Mouse (Mus musculus) liver, embryonic 16.5 days (tissue): Measurements from ENCODE around the gene Gm9999. TPM values are rescaled to one million over a fixed set of nuclear protein-coding genes. Genes with fewer than 3 reads are reported as not detected.

Source experiments
- ATAC-seq: fragments of 200-750 bp; cut with Nextera tagmentation; 2 replicates; pipeline ENCODE4 v1.8.0; 2017; ENCODE audit warnings: low read depth, mild to moderate bottlenecking, moderate number of reproducible peaks, moderate library complexity
- H3K27ac ChIP-seq: fragments of 300-500 bp; sonication (generic); 2 replicates; pipeline ENCODE4 v1.5.1; 2014; ENCODE audit warnings: mild to moderate bottlenecking, low read length
- H3K27me3 ChIP-seq: fragments of 300-500 bp; sonication (generic); 2 replicates; pipeline ENCODE4 v1.6.1; 2014; ENCODE audit warnings: low read depth, low read length, mixed read lengths; ENCODE audit not compliant: control insufficient read depth, insufficient read depth
- H3K36me3 ChIP-seq: fragments of 300-500 bp; sonication (generic); 2 replicates; pipeline ENCODE4 v1.6.1; 2014; ENCODE audit warnings: mild to moderate bottlenecking; ENCODE audit not compliant: control insufficient read depth, insufficient read depth
- H3K4me1 ChIP-seq: fragments of 300-500 bp; sonication (generic); 2 replicates; pipeline ENCODE4 v1.6.1; 2014; ENCODE audit warnings: low read depth, low read length, mixed read lengths; ENCODE audit not compliant: control insufficient read depth
- H3K4me2 ChIP-seq: fragments of 300-500 bp; sonication (generic); 2 replicates; pipeline ENCODE4 v1.6.1; 2014; ENCODE audit warnings: low read depth, low read length, mixed read lengths
- H3K4me3 ChIP-seq: fragments of 300-500 bp; sonication (generic); 2 replicates; pipeline ENCODE4 v1.5.1; 2014; ENCODE audit warnings: low read depth, mild to moderate bottlenecking, low read length
- H3K9ac ChIP-seq: fragments of 300-500 bp; sonication (generic); 2 replicates; pipeline ENCODE4 v1.6.1; 2014; ENCODE audit warnings: low read depth, low read length
- H3K9me3 ChIP-seq: fragments of 300-500 bp; sonication (generic); replicated peaks from 2 replicates; pipeline ENCODE4 v1.6.1; 2016; ENCODE audit warnings: low read length; ENCODE audit not compliant: control insufficient read depth
- WGBS: fragments of 180-500 bp; shearing (Covaris S2); extraction: QIAGEN DNeasy Blood & Tissue Kit; methylation state at CpG from one replicate; pipeline ENCODE4 v1.1.7; 2014; ENCODE audit not compliant: insufficient replicate concordance; 5-methylcytosine and 5-hydroxymethylcytosine counted together
- polyA plus RNA-seq: library from polyadenylated mRNA; unstranded; fragments of >200 nt; fragmentation: Nextera tagmentation; extraction: Ambion mirVana; gene quantifications from 2 replicates; pipeline ENCODE4 v1.2.1, GENCODE M21; 2015

Gm9999 gene
- polyA plus RNA-seq, 1 experiment from 2014 or later = not detected

GRCm38 (mm10) chr7:46995558-46995957 is 12.2 kb downstream of the Gm9999 start:
- Histone ChIP-seq H3K9me3 (no peaks in the 10 kb centered on the region), H3K27me3 (no peaks in the 10 kb centered on the region), H3K4me1 (peaks cover 54% of the 10 kb centered on the region), H3K4me2 (no peak overlapping the region; the same call in 1 of the 2 replicates), H3K27ac (no peak overlapping the region; the same call in none of the 2 replicates), H3K9ac (no peak overlapping the region), H3K4me3 (no peak overlapping the region), H3K36me3 (peaks cover 42% of the 10 kb centered on the region)
- peak; percentile 60 for ATAC-seq
- 35% methylated on average over 3 of the region's 3 CpGs for WGBS

- H3K36me3 ChIP-seq = peaks cover 42% of the 10 kb centered on the region
- no peaks in the 10 kb centered on the region for H3K27me3 ChIP-seq
- 40% methylated on average over 4 of the region's 4 CpGs for WGBS
- H3K27ac ChIP-seq = peak overlapping the region; percentile 79
- H3K4me2 ChIP-seq = peak overlapping the region; percentile 27
- H3K9me3 ChIP-seq = no peaks in the 10 kb centered on the region
- peaks cover 62% of the 10 kb centered on the region for H3K4me1 ChIP-seq
- peak; percentile 89 for ATAC-seq
- H3K9ac ChIP-seq = no peak overlapping the region
- H3K4me3 ChIP-seq = no peak overlapping the region
Measured at GRCm38 (mm10) chr7:46997008-46997407, 13.6 kb downstream of the Gm9999 start.

- Histone ChIP-seq H3K9me3 (no peaks in the 10 kb centered on the region), H3K36me3 (peaks cover 40% of the 10 kb centered on the region), H3K27me3 (no peaks in the 10 kb centered on the region), H3K4me2 (no peak overlapping the region), H3K27ac (peak overlapping the region; percentile 79), H3K4me3 (no peak overlapping the region), H3K9ac (peak overlapping the region; percentile 1; the same call in 1 of the 2 replicates), H3K4me1 (peaks cover 63% of the 10 kb centered on the region)
- 73% methylated on average over 21 of the region's 21 CpGs for WGBS
- no peak for ATAC-seq
Measured at GRCm38 (mm10) chr7:46997644-46998395, 14.4 kb downstream of the Gm9999 start.

GRCm38 (mm10) chr7:46998942-46999341 is 15.6 kb downstream of the Gm9999 start:
- no peak for ATAC-seq
- Histone ChIP-seq H3K9me3 (no peaks in the 10 kb centered on the region), H3K4me3 (no peak overlapping the region), H3K27me3 (no peaks in the 10 kb centered on the region), H3K27ac (0 out of 2 replicates have a peak overlapping the region, but pooled peaks have one; percentile 12), H3K4me1 (peaks cover 71% of the 10 kb centered on the region), H3K9ac (no peak overlapping the region), H3K36me3 (peaks cover 29% of the 10 kb centered on the region), H3K4me2 (no peak overlapping the region)
- 68% methylated on average over 2 of the region's 2 CpGs for WGBS

- no peak overlapping the region for H3K4me3 ChIP-seq
- H3K4me1 ChIP-seq = peaks cover 75% of the 10 kb centered on the region
- H3K36me3 ChIP-seq = peaks cover 22% of the 10 kb centered on the region
- H3K9me3 ChIP-seq = no peaks in the 10 kb centered on the region
- no peak for ATAC-seq
- no peak overlapping the region for H3K27ac ChIP-seq
- no peaks in the 10 kb centered on the region for H3K27me3 ChIP-seq
- H3K4me2 ChIP-seq = no peak overlapping the region
- no peak overlapping the region for H3K9ac ChIP-seq
- 72% methylated on average over 8 of the region's 8 CpGs for WGBS
Measured at GRCm38 (mm10) chr7:46999983-47000643, 16.7 kb downstream of the Gm9999 start.

GRCm38 (mm10) chr7:47000644-47000983 is 17.2 kb downstream of the Gm9999 start:
- Histone ChIP-seq H3K4me2 (no peak overlapping the region), H3K36me3 (peaks cover 18% of the 10 kb centered on the region), H3K4me3 (no peak overlapping the region), H3K27me3 (no peaks in the 10 kb centered on the region), H3K9me3 (no peaks in the 10 kb centered on the region), H3K4me1 (peaks cover 75% of the 10 kb centered on the region), H3K9ac (no peak overlapping the region), H3K27ac (no peak overlapping the region)
- 82% methylated on average over 3 of the region's 3 CpGs for WGBS
- no peak for ATAC-seq

GRCm38 (mm10) chr7:47001125-47001899 is 17.9 kb downstream of the Gm9999 start:
- Histone ChIP-seq H3K27me3 (no peaks in the 10 kb centered on the region), H3K4me3 (no peak overlapping the region), H3K36me3 (peaks cover 18% of the 10 kb centered on the region), H3K9me3 (no peaks in the 10 kb centered on the region), H3K27ac (0 out of 2 replicates have a peak overlapping the region, but pooled peaks have one; percentile 2), H3K4me1 (peaks cover 70% of the 10 kb centered on the region), H3K9ac (no peak overlapping the region), H3K4me2 (no peak overlapping the region)
- whole genome bisulfite sequencing = 37% methylated on average over 5 of the region's 5 CpGs
- ATAC-seq = no peak

- Histone ChIP-seq H3K4me2 (no peak overlapping the region), H3K27me3 (no peaks in the 10 kb centered on the region), H3K4me3 (no peak overlapping the region), H3K9ac (no peak overlapping the region), H3K9me3 (no peaks in the 10 kb centered on the region), H3K4me1 (peaks cover 66% of the 10 kb centered on the region), H3K27ac (no peak overlapping the region), H3K36me3 (peaks cover 16% of the 10 kb centered on the region)
- WGBS = 79% methylated on average over 4 of the region's 4 CpGs
- no peak for ATAC-seq
Measured at GRCm38 (mm10) chr7:47001900-47002275, 18.5 kb downstream of the Gm9999 start.
